In the genomic region with DNA sequence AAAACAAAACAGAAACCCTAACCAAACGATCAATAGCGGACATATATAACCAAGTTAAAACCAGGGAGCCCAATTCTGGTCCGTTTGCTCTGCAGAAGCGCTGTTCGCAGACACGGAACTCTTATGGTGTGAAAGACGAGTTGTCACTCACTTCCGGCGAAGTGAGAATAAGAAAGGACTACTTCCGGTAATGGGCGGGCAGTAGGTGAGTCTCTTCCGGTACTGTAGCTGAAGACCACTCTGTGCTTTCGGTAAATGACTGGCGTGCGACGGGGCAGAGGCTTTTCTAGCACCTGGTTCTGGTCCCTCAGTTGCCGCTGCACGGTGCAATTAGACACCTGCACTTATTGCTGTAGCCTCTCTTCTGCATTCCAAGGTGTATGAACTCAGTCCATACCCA, we compare ENCODE assay signal across 8 mouse cellular contexts. TPM values are rescaled to one million over a fixed set of nuclear protein-coding genes. Genes with fewer than 3 reads are reported as not detected.
A peak's percentile ranks its signal among the peaks of the same experiment; 100 is the strongest.
DNase-seq lines count a peak whose midpoint lies in the region; ATAC-seq and TF ChIP-seq lines count a peak whose summit lies in the region.

Gene Wdr24, plus strand, starts transcription at position 176 of the 400 bp plus-strand sequence.

- peak; percentile 74 for TF ChIP-seq POLR2A in CH12.LX (IDR thresholded peaks at IDR 0.05; ENCODE audit: low read depth, low read length)
- TF ChIP-seq POLR2A in bone marrow macrophage, adult 2 months (IDR thresholded peaks at IDR 0.05; ENCODE audit: borderline replicate concordance, low read depth, low read length): no peak

- no peak for TF ChIP-seq RAD21 in CH12.LX (IDR thresholded peaks at IDR 0.05; ENCODE audit: low read depth, low read length)

- peaks cover 32 to 35% of the 10 kb centered on the region in 2 experiments for H3K36me3 ChIP-seq in CH12.LX (replicated peaks in 1 of 2; ENCODE audit: control insufficient read depth in 1 of 2, insufficient read depth in 1 of 2, low read length in 1 of 2)
- peaks cover 20% of the 10 kb centered on the region for H3K36me3 ChIP-seq in embryonic facial prominence, embryonic 15.5 days
- 0 out of 2 replicates have a peak, but pooled peaks cover 18% of the 10 kb centered on the region for H3K36me3 ChIP-seq in heart, embryonic 16.5 days (ENCODE audit: control insufficient read depth, insufficient read depth)
- H3K36me3 ChIP-seq in liver, embryonic 14.5 days (replicated peaks; ENCODE audit: control insufficient read depth, insufficient read depth, low read depth): peaks cover 3% of the 10 kb centered on the region
- H3K36me3 ChIP-seq in neural tube, embryonic 11.5 days (ENCODE audit: control insufficient read depth, insufficient read depth, low read length): no peaks in the 10 kb centered on the region

- no peak for TF ChIP-seq EP300 in CH12.LX (IDR thresholded peaks at IDR 0.05; ENCODE audit: low read length)
- TF ChIP-seq EP300 in liver, embryonic 14.5 days (IDR thresholded peaks at IDR 0.05; ENCODE audit: low read depth): no peak

- H3K4me1 ChIP-seq in CH12.LX (ENCODE audit: control insufficient read depth in 1 of 2, insufficient read depth in 2 of 2): peaks cover 26 to 47% of the 10 kb centered on the region in 2 experiments
- peaks cover 14% of the 10 kb centered on the region for H3K4me1 ChIP-seq in bone marrow macrophage, adult 2 months (ENCODE audit: control insufficient read depth, insufficient read depth, low read length)
- peaks cover 45% of the 10 kb centered on the region for H3K4me1 ChIP-seq in embryonic facial prominence, embryonic 15.5 days
- H3K4me1 ChIP-seq in heart, embryonic 16.5 days (ENCODE audit: control insufficient read depth, insufficient read depth, low read length): peaks cover 18% of the 10 kb centered on the region
- H3K4me1 ChIP-seq in liver, embryonic 14.5 days (replicated peaks; ENCODE audit: control insufficient read depth in 2 of 2, insufficient read depth in 2 of 2, low read length in 1 of 2): peaks cover 11 to 13% of the 10 kb centered on the region in 2 experiments; a peak in 3 of 4 replicates
- peaks cover 18% of the 10 kb centered on the region for H3K4me1 ChIP-seq in neural tube, embryonic 11.5 days (ENCODE audit: control insufficient read depth, insufficient read depth, low read length)

- H3K9ac ChIP-seq in CH12.LX (ENCODE audit: insufficient read depth, low read depth): peak within 1 kb of the TSS; percentile 91
- peak within 1 kb of the TSS; percentile 74 for H3K9ac ChIP-seq in embryonic facial prominence, embryonic 15.5 days
- peak within 1 kb of the TSS; percentile 83 for H3K9ac ChIP-seq in heart, embryonic 16.5 days (ENCODE audit: low read length)
- H3K9ac ChIP-seq in liver, embryonic 14.5 days (replicated peaks): peak within 1 kb of the TSS; percentile 82
- peak within 1 kb of the TSS; percentile 49 for H3K9ac ChIP-seq in neural tube, embryonic 11.5 days (ENCODE audit: low read length)

- peak within 1 kb of the TSS; percentile 21; the same call in 1 of the 2 replicates for H3K27ac ChIP-seq in CH12.LX (ENCODE audit: insufficient read depth, low read depth)
- no peak within 1 kb of the TSS for H3K27ac ChIP-seq in bone marrow macrophage, adult 2 months (ENCODE audit: insufficient read depth, low read depth, low read length)
- H3K27ac ChIP-seq in embryonic facial prominence, embryonic 15.5 days (replicated peaks): peak within 1 kb of the TSS; percentile 44; the same call in 1 of the 2 replicates
- peak within 1 kb of the TSS; percentile 56 for H3K27ac ChIP-seq in heart, embryonic 16.5 days (ENCODE audit: low read length)
- peak within 1 kb of the TSS; percentile 59 for H3K27ac ChIP-seq in liver, embryonic 14.5 days
- H3K27ac ChIP-seq in neural tube, embryonic 11.5 days (ENCODE audit: low read depth, low read length): no peak within 1 kb of the TSS

- in situ Hi-C loops in CH12.LX (cut with MboI; ENCODE audit: low pct_ligation_motif_present, low pct_unique_long_range_greater_than_20kb, low sequenced_read_pairs): no loop called here

- H3K27me3 ChIP-seq in CH12.LX (replicated peaks): peaks cover 40% of the 10 kb centered on the region
- peaks cover 30% of the 10 kb centered on the region for H3K27me3 ChIP-seq in embryonic facial prominence, embryonic 15.5 days
- peaks cover 28% of the 10 kb centered on the region for H3K27me3 ChIP-seq in heart, embryonic 16.5 days (ENCODE audit: control insufficient read depth, insufficient read depth, low read length)
- peaks cover 25% of the 10 kb centered on the region for H3K27me3 ChIP-seq in liver, embryonic 14.5 days (ENCODE audit: control insufficient read depth, insufficient read depth, low read length)
- H3K27me3 ChIP-seq in neural tube, embryonic 11.5 days (ENCODE audit: control insufficient read depth, insufficient read depth, low read length): peaks cover 20% of the 10 kb centered on the region

- dilution Hi-C loops in CH12.LX (cut with MboI; ENCODE audit: extremely low pct_ligation_motif_present, extremely low pct_unique_long_range_greater_than_20kb, low sequenced_read_pairs): no loop called here

- WGBS in embryonic facial prominence, embryonic 15.5 days: under 1% methylated on average over 18 of the region's 18 CpGs
- 0% methylated on average over 18 of the region's 18 CpGs for WGBS in heart, embryonic 16.5 days
- 0% methylated on average over 18 of the region's 18 CpGs for whole genome bisulfite sequencing in liver, embryonic 14.5 days (ENCODE audit: insufficient replicate concordance)
- WGBS in neural tube, embryonic 11.5 days: under 1% methylated on average over 18 of the region's 18 CpGs

- no peak for TF ChIP-seq CTCF in CH12.LX (conservative IDR thresholded peaks at IDR 0.05 in 1 of 2, IDR thresholded peaks at IDR 0.05 in 1 of 2; ENCODE audit: low read depth in 2 of 2, low read length in 2 of 2)
- no peak for TF ChIP-seq CTCF in bone marrow macrophage, adult 2 months (IDR thresholded peaks at IDR 0.05; ENCODE audit: low read depth, low read length)
- TF ChIP-seq CTCF in liver, embryonic 14.5 days (IDR thresholded peaks at IDR 0.05; ENCODE audit: low read depth): no peak

- no peaks in the 10 kb centered on the region for H3K79me2 ChIP-seq in CH12.LX (replicated peaks; ENCODE audit: control insufficient read depth, extremely low read depth, insufficient read depth, poor library complexity, severe bottlenecking)

- peak within 1 kb of the TSS; percentile 85 for H3K4me2 ChIP-seq in CH12.LX (ENCODE audit: insufficient read depth, low read depth, poor library complexity, severe bottlenecking)
- peak within 1 kb of the TSS; percentile 94 for H3K4me2 ChIP-seq in embryonic facial prominence, embryonic 15.5 days (replicated peaks)
- peak within 1 kb of the TSS; percentile 91 for H3K4me2 ChIP-seq in heart, embryonic 16.5 days (ENCODE audit: low read depth, low read length)
- peak within 1 kb of the TSS; percentile 87 for H3K4me2 ChIP-seq in liver, embryonic 14.5 days (ENCODE audit: low read depth)
- peak within 1 kb of the TSS; percentile 88 for H3K4me2 ChIP-seq in neural tube, embryonic 11.5 days (ENCODE audit: low read depth)

- peak; percentile 59; the same call in 1 of the 2 replicates for ATAC-seq in embryonic facial prominence, embryonic 15.5 days (ENCODE audit: insufficient number of reproducible peaks, low FRiP score, low TSS enrichment, low read depth)
- ATAC-seq in heart, embryonic 16.5 days (replicated peaks; ENCODE audit: extremely low read depth, insufficient read depth, low FRiP score): peak; percentile 67
- ATAC-seq in liver, embryonic 14.5 days (ENCODE audit: insufficient read depth): peak; percentile 67
- ATAC-seq in neural tube, embryonic 11.5 days (ENCODE audit: insufficient read depth, low FRiP score, low TSS enrichment): peak; percentile 57; the same call in 1 of the 2 replicates

- DNase-seq in CH12.LX (ENCODE audit: extremely low read depth): peak; percentile 94
- DNase-seq in kidney, postnatal 25 days: peak; percentile 77 to 83
- DNase-seq in liver, embryonic 14.5 days (ENCODE audit: low read depth in 3 of 3, low spot score in 3 of 3): peak; percentile 81 to 82 (median 81)
- DNase-seq in neural tube, embryonic 11.5 days (ENCODE audit: low spot score): peak; percentile 73
- peak; percentile 86 for DNase-seq in testis, postnatal 14 days (ENCODE audit: low spot score)

- H3K9me3 ChIP-seq in CH12.LX (replicated peaks; ENCODE audit: low read length): no peaks in the 10 kb centered on the region
- H3K9me3 ChIP-seq in embryonic facial prominence, embryonic 15.5 days (replicated peaks): no peaks in the 10 kb centered on the region
- no peaks in the 10 kb centered on the region for H3K9me3 ChIP-seq in heart, embryonic 16.5 days (replicated peaks; ENCODE audit: control insufficient read depth, low read length)
- no peaks in the 10 kb centered on the region for H3K9me3 ChIP-seq in liver, embryonic 14.5 days (ENCODE audit: control insufficient read depth, low read length)
- H3K9me3 ChIP-seq in neural tube, embryonic 11.5 days (ENCODE audit: control insufficient read depth, low read length): no peaks in the 10 kb centered on the region

- peak within 1 kb of the TSS; percentile 85 to 89 (median 85) for H3K4me3 ChIP-seq in CH12.LX (replicated peaks in 1 of 3; ENCODE audit: low read depth in 2 of 3, low read length in 2 of 3, poor library complexity in 1 of 3)
- H3K4me3 ChIP-seq in bone marrow macrophage, adult 2 months (ENCODE audit: insufficient read depth, low read length): peak within 1 kb of the TSS; percentile 89
- H3K4me3 ChIP-seq in embryonic facial prominence, embryonic 15.5 days (replicated peaks): peak within 1 kb of the TSS; percentile 69
- peak within 1 kb of the TSS; percentile 78 for H3K4me3 ChIP-seq in heart, embryonic 16.5 days (ENCODE audit: low read length)
- H3K4me3 ChIP-seq in liver, embryonic 14.5 days (ENCODE audit: insufficient read depth in 1 of 2, low read depth in 2 of 2, low read length in 2 of 2): peak within 1 kb of the TSS; percentile 77 to 99
- peak within 1 kb of the TSS; percentile 44 for H3K4me3 ChIP-seq in neural tube, embryonic 11.5 days (ENCODE audit: low read depth, low read length)

TF ChIP-seq in CH12.LX, 34 proteins besides CTCF, POLR2A, EP300 and RAD21 (continues in another document):
- TF ChIP-seq ZMIZ1 (IDR thresholded peaks at IDR 0.05; ENCODE audit: low read depth, low read length): no peak
- peak; percentile 83; the same call in 1 of the 2 replicates for TF ChIP-seq KAT2A (IDR thresholded peaks at IDR 0.05; ENCODE audit: insufficient replicate concordance, low read length)
- TF ChIP-seq NELFE (IDR thresholded peaks at IDR 0.05; ENCODE audit: low read depth, low read length): peak; percentile 71; the same call in 1 of the 2 replicates

RNA-seq across cellular contexts. Expression of gene Wdr24, which starts in this region (rescaled TPM):
- total RNA-seq in CH12.LX (2012; rRNA removed): 27.2 and 28.6 TPM in 2 replicates
- 17.3 and 20.9 TPM in 2 replicates for total RNA-seq in CH12.LX (2014; rRNA removed)
- polyA plus RNA-seq in CH12.LX (2012; ENCODE audit: insufficient read length, low read depth): 16.9 and 20.4 TPM in 2 replicates
- polyA plus RNA-seq in bone marrow macrophage, adult 2 months (2012; ENCODE audit: insufficient read depth, insufficient read length, missing spikeins): 11.9 and 14.0 TPM in 2 replicates
- 24.7 and 27.1 TPM in 2 replicates for polyA plus RNA-seq in embryonic facial prominence, embryonic 15.5 days (2015; fragmentation: Nextera tagmentation; extraction: Ambion mirVana)
- polyA plus RNA-seq in heart, embryonic 16.5 days (2015; fragmentation: Nextera tagmentation; extraction: Ambion mirVana): 18.7 and 19.8 TPM in 2 replicates
- 14.1 and 14.3 TPM in 2 replicates for polyA plus RNA-seq in liver, embryonic 14.5 days (2012; rRNA removed)
- polyA plus RNA-seq in liver, embryonic 14.5 days (2014; fragmentation: Nextera tagmentation; extraction: Ambion mirVana): 9.2 and 11.4 TPM in 2 replicates
- polyA plus RNA-seq in neural tube, embryonic 11.5 days (2014; fragmentation: Nextera tagmentation; extraction: Ambion mirVana): 29.2 and 31.8 TPM in 2 replicates

Comparison
In these comparisons a context has a peak if more than half of its experiments do, and no peak if none do; other contexts are left out.
1. H3K27ac ChIP-seq: peak in CH12.LX (single experiment), embryonic facial prominence, embryonic 15.5 days (single experiment), heart, embryonic 16.5 days (single experiment) and liver, embryonic 14.5 days (single experiment); none in bone marrow macrophage, adult 2 months (single experiment) and neural tube, embryonic 11.5 days (single experiment).
2. Peak in every context shown above with its lines, with median percentiles within 50 percentile points of each other: DNase-seq, H3K4me2 ChIP-seq, H3K4me3 ChIP-seq, H3K9ac ChIP-seq and ATAC-seq.